Mouse (Mus musculus) neutrophil, adult 5-6 weeks (primary cell): ENCODE measurements around the gene Apoc1. TPM values are rescaled to one million over a fixed set of nuclear protein-coding genes. Genes with fewer than 3 reads are reported as not detected.

Source experiments
- ATAC-seq: fragments of 151-379, 151-347 bp; 2 replicates; pipeline ENCODE4 v1.8.0; 2017; ENCODE audit warnings: mild to moderate bottlenecking, moderate TSS enrichment; ENCODE audit not compliant: insufficient number of reproducible peaks, poor library complexity, low FRiP score, severe bottlenecking; ENCODE audit errors: extremely low read depth
- total RNA-seq: library from RNA; stranded (forward); fragments of 200-1000 nt; gene quantifications from 2 replicates; pipeline ENCODE4 v1.2.3, GENCODE M21; 2017

The Apoc1 gene
- total RNA-seq, 1 experiment from 2014 or later = 12.5 TPM

GRCm38 (mm10) chr7:19664955-19665841 lies 27.3 kb downstream of the Apoc1 start, which contains the start of gene Clptm1:
TSS of gene Clptm1 (minus strand) at chr7:19665033.
- peak; percentile 78 for ATAC-seq

- ATAC-seq = no peak
These were observed 28.0 kb downstream of the Apoc1 start for GRCm38 (mm10) chr7:19664455-19664954.

- ATAC-seq = no peak
These were observed 28.5 kb downstream of the Apoc1 start for GRCm38 (mm10) chr7:19663940-19664339.

GRCm38 (mm10) chr7:19652614-19653013 lies 39.8 kb downstream of the Apoc1 start:
- no peak for ATAC-seq

GRCm38 (mm10) chr7:19651063-19651786 lies 41.2 kb downstream of the Apoc1 start:
- no peak for ATAC-seq

- no peak for ATAC-seq
These were observed 51.2 kb downstream of the Apoc1 start for GRCm38 (mm10) chr7:19641223-19641622.

Other genes with a start within 250 kb of the Apoc1 start
- gene Mark4, start 233.8 kb downstream of the Apoc1 start, total RNA-seq = 17.2 and 18.0 TPM in 2 replicates
- gene Exoc3l2, start 229.3 kb downstream of the Apoc1 start, total RNA-seq = 0.12 TPM in 1 of 2 replicates, not detected in the other
- 3.9 and 4.4 TPM in 2 replicates for gene Bloc1s3, start 184.3 kb downstream of the Apoc1 start, total RNA-seq
- 8.7 and 14.3 TPM in 2 replicates for gene Trappc6a, start 184.3 kb downstream of the Apoc1 start, total RNA-seq
- not detected in 2 replicates for gene Nkpd1, start 174.8 kb downstream of the Apoc1 start, total RNA-seq
- gene Ppp1r37, start 129.6 kb downstream of the Apoc1 start, total RNA-seq = 29.9 and 31.1 TPM in 2 replicates
- gene Zfp296, start 115.4 kb downstream of the Apoc1 start, total RNA-seq = 8.7 and 11.6 TPM in 2 replicates
- gene Gemin7, start 115.1 kb downstream of the Apoc1 start, total RNA-seq = 44.1 and 49.8 TPM in 2 replicates
- 97.9 and 108 TPM in 2 replicates for gene Clasrp, start 88.2 kb downstream of the Apoc1 start, total RNA-seq
- 37.0 and 41.1 TPM in 2 replicates for gene Relb, start 63.2 kb downstream of the Apoc1 start, total RNA-seq
- 45.9 and 51.4 TPM in 2 replicates for gene Clptm1, start 27.6 kb downstream of the Apoc1 start, total RNA-seq
- 14.0 and 17.5 TPM in 2 replicates for gene Apoc2, start 14.7 kb downstream of the Apoc1 start, total RNA-seq
- not detected in 2 replicates for gene Gm44805, start 11.2 kb downstream of the Apoc1 start, total RNA-seq
- 0.23 TPM in 1 of 2 replicates, not detected in the other for gene Apoc4, start 11.2 kb downstream of the Apoc1 start, total RNA-seq
- 399 and 429 TPM in 2 replicates for gene Apoe, start 6.5 kb upstream of the Apoc1 start, total RNA-seq
- gene Tomm40, start 22.8 kb upstream of the Apoc1 start, total RNA-seq = 22.2 and 22.3 TPM in 2 replicates
- 0.23 TPM in 1 of 2 replicates, not detected in the other for gene Nectin2, start 57.8 kb upstream of the Apoc1 start, total RNA-seq
- gene Bcam, start 78.4 kb upstream of the Apoc1 start, total RNA-seq = not detected in 2 replicates
- 1.4 and 3.6 TPM in 2 replicates for gene Cblc, start 104.1 kb upstream of the Apoc1 start, total RNA-seq
- 59.9 and 60.2 TPM in 2 replicates for gene Bcl3, start 130.1 kb upstream of the Apoc1 start, total RNA-seq
- gene Gm19345, start 159.3 kb upstream of the Apoc1 start, total RNA-seq = 1.6 TPM in 1 of 2 replicates, not detected in the other
- 3.3 and 5.2 TPM in 2 replicates for gene Ceacam16, start 168.6 kb upstream of the Apoc1 start, total RNA-seq
- gene Ceacam19, start 195.3 kb upstream of the Apoc1 start, total RNA-seq = 0.47 TPM in 1 of 2 replicates, not detected in the other
- gene Pvr, start 228.5 kb upstream of the Apoc1 start, total RNA-seq = 6.8 and 9.2 TPM in 2 replicates